Mouse (Mus musculus): ENCODE measurements around the gene Hck. TPM values are rescaled to one million over a fixed set of nuclear protein-coding genes. Genes with fewer than 3 reads are reported as not detected.

Gene Hck
- polyA plus RNA-seq, 1 experiment from 2014 or later: 2.1 TPM

DNA sequence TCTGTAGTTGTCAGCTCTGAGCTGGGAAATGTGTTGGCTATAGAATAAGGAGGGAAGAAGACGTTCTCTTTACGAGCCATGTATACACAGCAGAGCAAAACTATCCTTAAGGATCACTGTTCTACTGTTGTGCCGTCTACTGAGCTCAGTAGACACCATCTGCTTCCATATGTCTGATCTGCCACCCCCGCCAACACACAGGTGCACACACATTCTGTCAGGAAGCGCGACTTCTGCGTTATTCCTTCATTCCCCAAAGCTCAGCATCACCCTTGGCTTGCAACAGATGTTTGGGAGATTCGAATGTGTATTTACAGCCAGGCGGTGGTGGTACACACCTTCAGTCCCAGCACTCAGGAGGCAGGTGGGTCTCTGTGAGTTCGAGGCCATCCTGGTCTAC is 21.2 kb upstream of the Hck start:
- H3K4me1 ChIP-seq (replicated peaks; ENCODE audit: control insufficient read depth, insufficient read depth, low read length): no peaks in the 10 kb centered on the region
- no peak for ATAC-seq
- no peaks in the 10 kb centered on the region; the same call in 1 of the 2 replicates for H3K27me3 ChIP-seq (replicated peaks; ENCODE audit: control insufficient read depth, insufficient read depth, low read length)
- H3K9me3 ChIP-seq (ENCODE audit: control insufficient read depth, low read length): no peaks in the 10 kb centered on the region
- no peak overlapping the region for H3K9ac ChIP-seq (replicated peaks; ENCODE audit: low read depth, low read length)
- H3K4me2 ChIP-seq (ENCODE audit: low read length): no peak overlapping the region
- 81% methylated on average over 10 of the region's 10 CpGs for WGBS
- H3K4me3 ChIP-seq (replicated peaks; ENCODE audit: low read length): no peak overlapping the region
- no peak overlapping the region for H3K27ac ChIP-seq (ENCODE audit: low read length)
- H3K36me3 ChIP-seq (ENCODE audit: control insufficient read depth, insufficient read depth): no peaks in the 10 kb centered on the region

DNA sequence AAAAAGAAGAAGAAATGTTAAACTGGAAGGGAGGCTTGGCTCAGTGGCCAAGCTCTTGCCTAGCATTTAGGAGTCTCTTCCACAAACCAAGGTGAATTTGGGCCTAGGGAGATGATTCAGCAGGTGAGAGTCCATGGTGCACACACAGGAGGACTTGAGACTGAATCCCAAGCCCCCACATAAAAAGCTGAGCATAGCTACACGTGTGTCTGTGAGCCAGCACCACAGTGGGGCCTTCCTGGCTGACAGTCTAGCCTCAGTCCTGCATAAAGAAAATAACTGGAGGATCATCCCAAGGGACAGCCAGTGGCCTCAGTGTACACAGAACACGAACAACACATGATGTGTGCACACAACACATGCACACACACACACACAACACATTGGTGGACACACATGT is 19.0 kb upstream of the Hck start:
- no peak for ATAC-seq
- H3K9me3 ChIP-seq (ENCODE audit: control insufficient read depth, low read length): no peaks in the 10 kb centered on the region
- no peak overlapping the region for H3K4me2 ChIP-seq (ENCODE audit: low read length)
- H3K4me3 ChIP-seq (replicated peaks; ENCODE audit: low read length): no peak overlapping the region
- no peak overlapping the region for H3K9ac ChIP-seq (replicated peaks; ENCODE audit: low read depth, low read length)
- no peaks in the 10 kb centered on the region; the same call in 1 of the 2 replicates for H3K27me3 ChIP-seq (replicated peaks; ENCODE audit: control insufficient read depth, insufficient read depth, low read length)
- no peaks in the 10 kb centered on the region for H3K4me1 ChIP-seq (replicated peaks; ENCODE audit: control insufficient read depth, insufficient read depth, low read length)
- no peak overlapping the region for H3K27ac ChIP-seq (ENCODE audit: low read length)
- H3K36me3 ChIP-seq (ENCODE audit: control insufficient read depth, insufficient read depth): no peaks in the 10 kb centered on the region
- 52% methylated on average over 2 of the region's 2 CpGs for WGBS

GRCm38 (mm10) chr2:153090551-153091165 is 17.6 kb upstream of the Hck start:
- Histone ChIP-seq H3K4me3 (replicated peaks; ENCODE audit: low read length) (no peak overlapping the region), H3K36me3 (ENCODE audit: control insufficient read depth, insufficient read depth) (no peaks in the 10 kb centered on the region), H3K27ac (ENCODE audit: low read length) (no peak overlapping the region), H3K4me1 (replicated peaks; ENCODE audit: control insufficient read depth, insufficient read depth, low read length) (no peaks in the 10 kb centered on the region), H3K9ac (replicated peaks; ENCODE audit: low read depth, low read length) (no peak overlapping the region), H3K9me3 (ENCODE audit: control insufficient read depth, low read length) (no peaks in the 10 kb centered on the region), H3K4me2 (ENCODE audit: low read length) (no peak overlapping the region), H3K27me3 (replicated peaks; ENCODE audit: control insufficient read depth, insufficient read depth, low read length) (no peaks in the 10 kb centered on the region; the same call in 1 of the 2 replicates)
- no peak for ATAC-seq
- 37% methylated on average over 10 of the region's 10 CpGs for WGBS

GRCm38 (mm10) chr2:153107046-153107766 is 1.1 kb upstream of the Hck start:
- Histone ChIP-seq H3K36me3 (ENCODE audit: control insufficient read depth, insufficient read depth) (no peaks in the 10 kb centered on the region), H3K27ac (ENCODE audit: low read length) (no peak overlapping the region), H3K4me1 (replicated peaks; ENCODE audit: control insufficient read depth, insufficient read depth, low read length) (peaks cover 11% of the 10 kb centered on the region), H3K4me2 (ENCODE audit: low read length) (no peak overlapping the region), H3K4me3 (replicated peaks; ENCODE audit: low read length) (no peak overlapping the region), H3K27me3 (replicated peaks; ENCODE audit: control insufficient read depth, insufficient read depth, low read length) (peaks cover 22% of the 10 kb centered on the region), H3K9ac (replicated peaks; ENCODE audit: low read depth, low read length) (no peak overlapping the region), H3K9me3 (ENCODE audit: control insufficient read depth, low read length) (no peaks in the 10 kb centered on the region)
- ATAC-seq: 0 out of 2 replicates have a peak, but pooled peaks have one; percentile 26
- 30% methylated on average over 23 of the region's 23 CpGs for WGBS

DNA sequence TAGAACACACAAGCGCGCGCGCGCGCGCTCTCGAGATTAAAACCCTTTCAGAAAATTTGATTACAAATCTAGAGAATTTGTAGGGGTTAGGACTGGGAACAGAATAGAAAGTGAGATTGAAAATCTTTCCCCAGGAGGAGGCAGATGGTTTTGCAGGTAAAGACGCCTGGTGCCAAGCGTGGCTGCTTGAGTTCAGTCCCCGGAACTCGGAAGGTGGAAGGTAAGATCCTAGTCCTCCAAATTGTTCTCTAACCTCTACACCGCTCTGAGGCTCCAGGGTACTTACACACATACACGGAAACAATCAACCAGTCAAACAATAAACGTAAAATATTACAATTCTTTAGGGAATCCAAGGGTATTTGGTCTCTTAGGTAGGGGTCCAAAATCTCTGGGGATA is 466 bp upstream of the Hck start:
- Histone ChIP-seq H3K9ac (replicated peaks; ENCODE audit: low read depth, low read length) (no peak overlapping the region), H3K27me3 (replicated peaks; ENCODE audit: control insufficient read depth, insufficient read depth, low read length) (peaks cover 22% of the 10 kb centered on the region), H3K36me3 (ENCODE audit: control insufficient read depth, insufficient read depth) (no peaks in the 10 kb centered on the region), H3K4me1 (replicated peaks; ENCODE audit: control insufficient read depth, insufficient read depth, low read length) (peaks cover 11% of the 10 kb centered on the region), H3K27ac (ENCODE audit: low read length) (no peak overlapping the region), H3K9me3 (ENCODE audit: control insufficient read depth, low read length) (no peaks in the 10 kb centered on the region), H3K4me3 (replicated peaks; ENCODE audit: low read length) (no peak overlapping the region), H3K4me2 (ENCODE audit: low read length) (peak overlapping the region; percentile 70)
- 2% methylated on average over 15 of the region's 15 CpGs for WGBS
- no peak for ATAC-seq

DNA sequence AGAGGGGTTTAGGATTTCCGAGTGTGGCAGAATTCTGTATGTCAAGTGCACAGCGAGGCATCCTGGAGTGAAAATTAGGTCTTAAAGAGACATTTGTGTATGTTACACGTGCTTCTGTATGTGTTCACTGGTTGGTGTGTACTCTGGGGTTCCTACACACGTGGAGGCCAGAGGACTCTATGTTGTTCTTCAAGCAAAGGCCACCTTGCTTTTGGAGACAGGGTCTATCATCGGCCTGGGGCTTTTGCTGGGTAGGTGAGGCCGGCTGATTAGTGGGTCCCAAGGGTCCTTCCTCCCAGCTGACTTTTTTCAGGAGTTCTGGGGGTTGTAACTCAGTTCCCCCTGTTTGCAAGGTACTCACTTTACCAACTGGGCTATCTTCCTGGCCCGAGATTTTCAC is 1.3 kb downstream of the Hck start:
- Histone ChIP-seq H3K9ac (replicated peaks; ENCODE audit: low read depth, low read length) (no peak overlapping the region), H3K9me3 (ENCODE audit: control insufficient read depth, low read length) (no peaks in the 10 kb centered on the region), H3K4me2 (ENCODE audit: low read length) (no peak overlapping the region), H3K27me3 (replicated peaks; ENCODE audit: control insufficient read depth, insufficient read depth, low read length) (peaks cover 22% of the 10 kb centered on the region), H3K4me3 (replicated peaks; ENCODE audit: low read length) (no peak overlapping the region), H3K4me1 (replicated peaks; ENCODE audit: control insufficient read depth, insufficient read depth, low read length) (peaks cover 11% of the 10 kb centered on the region), H3K27ac (ENCODE audit: low read length) (no peak overlapping the region), H3K36me3 (ENCODE audit: control insufficient read depth, insufficient read depth) (no peaks in the 10 kb centered on the region)
- 80% methylated on average over 7 of the region's 7 CpGs for WGBS
- ATAC-seq: no peak

DNA sequence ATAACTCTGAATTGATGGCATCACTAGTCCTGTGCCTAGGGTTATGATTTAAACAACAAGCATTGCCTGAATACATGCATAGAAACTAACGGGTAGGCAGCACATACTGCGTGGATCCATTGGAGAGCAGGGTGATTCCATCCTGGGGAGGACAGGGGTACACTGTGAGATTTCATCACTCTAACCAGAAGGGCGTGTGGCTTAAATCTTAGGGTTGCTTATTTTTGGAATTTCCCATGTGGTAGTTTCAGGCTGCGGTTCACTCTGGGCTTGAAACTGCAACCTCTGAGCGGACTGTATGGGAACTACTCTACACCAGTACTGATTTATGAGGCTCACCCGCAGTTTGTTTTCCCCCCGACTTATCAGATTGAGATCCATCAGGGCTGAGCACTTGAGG is 3.0 kb downstream of the Hck start:
- Histone ChIP-seq H3K27me3 (replicated peaks; ENCODE audit: control insufficient read depth, insufficient read depth, low read length) (peaks cover 17% of the 10 kb centered on the region), H3K27ac (ENCODE audit: low read length) (no peak overlapping the region), H3K36me3 (ENCODE audit: control insufficient read depth, insufficient read depth) (no peaks in the 10 kb centered on the region), H3K9me3 (ENCODE audit: control insufficient read depth, low read length) (no peaks in the 10 kb centered on the region), H3K4me1 (replicated peaks; ENCODE audit: control insufficient read depth, insufficient read depth, low read length) (peaks cover 11% of the 10 kb centered on the region), H3K4me3 (replicated peaks; ENCODE audit: low read length) (no peak overlapping the region), H3K9ac (replicated peaks; ENCODE audit: low read depth, low read length) (no peak overlapping the region), H3K4me2 (ENCODE audit: low read length) (no peak overlapping the region)
- 91% methylated on average over 7 of the region's 7 CpGs for WGBS
- ATAC-seq: no peak

- Histone ChIP-seq H3K9me3 (ENCODE audit: control insufficient read depth, low read length) (no peaks in the 10 kb centered on the region), H3K36me3 (ENCODE audit: control insufficient read depth, insufficient read depth) (no peaks in the 10 kb centered on the region), H3K27me3 (replicated peaks; ENCODE audit: control insufficient read depth, insufficient read depth, low read length) (no peaks in the 10 kb centered on the region), H3K4me1 (replicated peaks; ENCODE audit: control insufficient read depth, insufficient read depth, low read length) (no peaks in the 10 kb centered on the region), H3K4me3 (replicated peaks; ENCODE audit: low read length) (no peak overlapping the region), H3K27ac (ENCODE audit: low read length) (no peak overlapping the region), H3K4me2 (ENCODE audit: low read length) (no peak overlapping the region), H3K9ac (replicated peaks; ENCODE audit: low read depth, low read length) (no peak overlapping the region)
- ATAC-seq: no peak
- 85% methylated on average over 4 of the region's 4 CpGs for WGBS
These were observed 7.4 kb downstream of the Hck start for GRCm38 (mm10) chr2:153115679-153116081.

- Histone ChIP-seq H3K27me3 (replicated peaks; ENCODE audit: control insufficient read depth, insufficient read depth, low read length) (no peaks in the 10 kb centered on the region), H3K9ac (replicated peaks; ENCODE audit: low read depth, low read length) (no peak overlapping the region), H3K27ac (ENCODE audit: low read length) (no peak overlapping the region), H3K4me3 (replicated peaks; ENCODE audit: low read length) (no peak overlapping the region), H3K4me1 (replicated peaks; ENCODE audit: control insufficient read depth, insufficient read depth, low read length) (no peaks in the 10 kb centered on the region), H3K9me3 (ENCODE audit: control insufficient read depth, low read length) (no peaks in the 10 kb centered on the region), H3K36me3 (ENCODE audit: control insufficient read depth, insufficient read depth) (no peaks in the 10 kb centered on the region), H3K4me2 (ENCODE audit: low read length) (no peak overlapping the region)
- WGBS: 79% methylated on average over 7 of the region's 7 CpGs
- no peak for ATAC-seq
These were observed 8.8 kb downstream of the Hck start for GRCm38 (mm10) chr2:153117051-153117486.

Data from forebrain, embryonic 16.5 days (tissue).